Mouse (Mus musculus) spleen, postnatal 4 days (tissue): ENCODE measurements at regions not wholly inside any gene's neighbourhood (a gene's known extent, or its start where the extent isn't known, plus 50 kb on each side); places are given as distances from the start of the nearest gene placed in this dataset.

Experiments
- DNase-seq, 2 experiments: peaks; one replicate each; pipeline ENCODE4 v3.0.0; 2022; ENCODE audit warnings: low spot score in 2 of 2

DNA sequence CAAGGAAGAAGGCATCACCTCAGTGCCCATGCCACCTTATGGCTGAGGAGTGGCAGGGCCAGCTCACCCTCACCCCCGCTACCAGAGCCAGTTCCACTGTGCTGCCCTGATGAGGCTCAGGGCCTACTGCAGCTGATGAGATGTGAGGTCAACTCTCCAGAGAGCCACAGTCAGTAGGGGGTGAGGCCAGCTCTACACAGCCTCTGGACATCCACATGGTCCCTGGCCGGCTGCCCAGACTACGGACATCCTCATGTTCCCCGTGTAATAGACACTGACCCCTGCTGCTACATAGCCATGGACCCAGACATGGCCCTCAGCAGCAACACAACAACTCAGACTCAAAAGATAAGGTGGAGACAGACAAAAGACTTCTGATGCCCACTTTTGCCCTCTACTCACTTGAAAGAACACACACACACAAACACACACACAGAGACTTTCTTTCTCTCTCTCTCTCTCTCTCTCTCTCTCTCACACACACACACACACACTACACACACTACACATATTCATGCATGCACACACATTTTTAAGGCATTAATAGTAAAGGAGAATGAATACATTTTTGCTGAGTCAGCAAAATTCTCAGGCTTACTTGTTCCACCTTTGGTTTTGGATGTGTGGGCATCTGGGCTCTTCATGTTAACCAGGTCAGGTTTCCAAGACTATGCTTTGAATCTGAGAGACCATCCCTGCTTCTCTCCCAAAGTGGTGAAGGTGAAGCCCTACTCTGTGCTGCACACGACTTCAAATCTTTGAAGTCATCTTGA, 604.4 kb upstream of the Nrp1 start:
- DNase-seq: no peak

DNA sequence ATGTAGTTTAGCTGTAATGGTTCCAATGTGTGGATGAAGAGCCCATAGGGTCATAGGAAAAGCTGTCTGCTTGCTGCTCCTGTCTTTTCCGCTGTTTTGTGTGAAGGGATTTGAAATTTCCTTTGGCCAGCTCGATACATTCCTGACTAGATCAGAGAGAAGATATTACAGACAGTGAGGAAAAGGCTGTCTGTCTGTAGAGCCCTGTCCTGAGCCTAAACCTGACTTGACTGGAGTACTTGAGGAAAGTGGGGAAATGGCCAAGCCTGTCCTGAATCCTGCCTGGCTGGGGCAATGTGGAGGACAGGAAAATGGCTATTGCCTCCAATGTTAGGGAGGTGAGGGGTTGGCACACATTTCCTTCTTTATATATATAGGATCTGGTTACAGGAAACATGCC, 601.0 kb upstream of the Nrp1 start:
- no peak for DNase-seq

DNA sequence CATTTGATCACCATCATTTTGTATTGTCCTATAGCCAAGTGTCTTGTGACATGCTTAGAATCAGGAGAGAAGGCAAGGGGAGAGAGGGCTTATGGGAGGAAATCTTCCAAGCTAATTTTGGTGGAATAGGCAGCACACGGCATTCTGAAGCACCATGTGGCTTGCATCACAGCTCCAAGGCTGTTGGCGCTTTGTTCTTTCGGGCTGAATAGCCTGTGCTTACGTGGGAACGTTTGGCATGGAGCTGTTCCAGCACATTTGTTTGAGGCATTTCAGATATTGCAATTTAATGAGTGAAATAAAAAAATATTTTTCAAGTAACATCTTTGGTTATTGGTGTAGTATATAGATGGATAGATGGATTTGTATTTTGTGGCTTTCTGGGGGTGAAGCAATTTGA, 598.5 kb upstream of the Nrp1 start:
- DNase-seq: no peak

DNA sequence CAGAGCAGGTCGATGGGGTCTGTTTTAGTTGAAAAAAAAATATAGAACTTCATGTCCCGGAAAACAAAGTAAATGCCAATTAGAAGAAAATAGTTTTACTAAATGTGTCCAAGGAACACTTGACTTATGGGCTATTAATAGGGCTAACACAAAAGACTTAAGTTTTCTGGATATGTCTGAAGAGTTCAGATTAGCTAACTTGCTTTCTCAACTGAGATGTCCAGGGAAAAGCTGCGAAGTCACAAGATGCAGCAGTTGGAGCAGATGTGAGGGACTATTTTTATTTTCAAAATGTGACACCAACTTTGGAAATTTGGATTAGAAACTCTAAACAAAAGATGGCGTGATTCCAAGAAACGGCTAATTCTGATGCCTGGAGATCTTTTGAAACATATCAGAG, 593.2 kb upstream of the Nrp1 start:
- DNase-seq: no peak

DNA sequence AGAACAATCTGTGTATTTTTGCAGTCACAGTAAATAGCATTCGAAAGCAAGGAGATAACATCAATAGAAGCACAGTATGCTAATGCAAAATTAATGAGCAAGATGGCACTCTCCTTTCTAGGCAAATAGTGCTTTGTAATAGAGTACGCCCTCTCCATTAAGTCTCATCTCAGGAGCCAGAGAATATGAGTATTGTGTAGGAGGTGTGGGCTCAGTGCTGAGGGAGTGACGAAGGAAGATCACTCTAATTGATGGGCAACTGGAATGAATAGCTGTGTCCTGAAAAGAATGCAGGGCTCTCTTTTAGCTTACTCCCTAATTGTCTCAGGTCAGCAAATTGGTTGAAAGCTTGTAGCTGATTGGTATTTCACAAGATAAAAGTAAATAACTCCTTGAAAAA, 590.1 kb upstream of the Nrp1 start:
- no peak for DNase-seq

DNA sequence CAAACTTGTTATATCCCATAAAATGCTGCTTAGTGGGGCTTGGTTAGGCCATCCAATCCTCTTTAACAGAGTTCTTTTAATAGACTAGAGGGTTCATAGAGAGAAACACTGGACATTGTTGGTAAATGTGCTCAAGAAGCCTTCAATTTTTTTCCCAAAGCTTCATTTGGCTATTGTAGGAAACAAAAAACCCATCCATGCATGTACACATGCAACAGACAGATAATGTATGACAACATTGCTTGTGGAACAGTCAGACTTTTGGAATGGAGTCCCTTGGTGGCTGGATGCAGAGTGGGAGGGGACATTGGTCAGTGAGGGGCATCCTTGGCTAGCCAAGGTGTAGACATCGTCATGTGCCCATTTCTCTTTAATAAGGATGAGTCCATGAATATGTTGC, 588.8 kb upstream of the Nrp1 start:
- no peak for DNase-seq

DNA sequence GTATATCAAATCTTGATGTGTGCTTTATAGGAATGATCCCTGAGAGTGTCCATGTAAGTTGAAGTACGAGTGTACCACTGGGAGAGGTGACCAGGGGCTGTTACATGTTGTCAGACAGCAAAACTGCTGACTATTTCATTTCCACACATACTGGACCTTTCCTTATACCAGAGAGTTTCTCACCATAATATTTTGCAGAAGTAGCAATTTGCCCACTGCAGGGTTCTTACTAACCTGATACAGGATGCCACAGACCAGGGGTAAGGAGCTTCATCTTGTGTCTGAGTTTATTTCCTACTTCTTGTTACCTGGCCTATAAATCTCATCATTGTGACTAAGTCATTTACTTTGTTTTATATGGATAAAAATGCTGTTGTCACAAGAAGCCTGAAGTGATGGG, 586.6 kb upstream of the Nrp1 start:
- no peak for DNase-seq

DNA sequence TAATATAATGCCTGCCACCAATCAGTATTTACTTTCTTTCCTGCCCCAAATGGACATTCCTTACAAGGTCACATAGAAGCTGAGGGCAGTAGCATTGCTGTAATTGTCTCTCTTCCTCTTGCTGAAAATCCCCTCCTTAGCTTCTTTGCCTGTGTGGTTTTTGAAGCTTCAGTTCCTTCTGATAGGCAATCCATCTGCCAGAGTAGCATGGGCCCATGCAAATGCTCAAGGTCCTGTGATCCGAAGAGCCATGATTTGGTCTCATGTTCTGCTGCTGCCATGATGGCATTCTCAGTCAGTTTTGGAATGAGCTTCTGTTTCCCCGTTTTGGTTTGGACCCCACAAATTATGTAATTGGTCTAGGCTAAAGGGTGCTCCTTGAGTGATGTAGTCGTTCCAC, 586.0 kb upstream of the Nrp1 start:
- no peak for DNase-seq

DNA sequence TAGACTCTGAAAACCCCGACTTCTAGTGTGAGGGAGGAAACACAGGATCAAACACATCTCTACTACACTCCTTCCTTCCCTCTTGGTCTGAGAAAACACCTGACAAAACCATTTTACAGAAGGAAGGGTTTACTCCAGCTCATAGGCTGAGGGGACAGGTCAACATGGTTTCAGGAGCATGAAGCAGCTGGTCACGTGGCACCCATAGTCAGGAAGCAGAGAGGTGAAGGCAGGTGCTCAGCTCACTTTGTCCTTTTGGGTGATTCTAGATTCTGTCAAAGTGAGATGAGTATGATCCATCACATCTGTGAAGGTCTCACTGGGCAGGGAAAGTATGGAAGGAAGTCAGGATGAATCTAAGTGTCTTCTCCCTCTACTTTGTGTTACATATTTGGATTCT, 585.5 kb upstream of the Nrp1 start:
- no peak for DNase-seq

DNA sequence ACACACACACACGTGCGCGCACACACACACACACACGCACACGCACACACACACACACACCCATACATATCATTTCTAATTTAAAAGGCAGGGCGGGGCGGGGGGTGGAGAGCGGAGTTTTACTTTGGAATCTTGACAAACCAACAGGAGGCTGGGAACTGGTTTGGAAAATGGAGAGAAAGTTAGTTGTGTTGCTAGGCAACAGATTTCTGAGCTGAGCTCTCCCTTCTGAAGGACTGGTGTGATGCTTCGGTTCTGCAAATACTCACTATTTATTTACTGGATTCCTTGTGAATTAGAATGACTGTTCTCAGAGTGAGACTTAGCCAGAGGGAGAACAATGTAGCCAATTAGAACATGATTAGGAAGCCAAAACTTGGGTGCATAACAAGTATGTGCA, 583.8 kb upstream of the Nrp1 start:
- DNase-seq: no peak

DNA sequence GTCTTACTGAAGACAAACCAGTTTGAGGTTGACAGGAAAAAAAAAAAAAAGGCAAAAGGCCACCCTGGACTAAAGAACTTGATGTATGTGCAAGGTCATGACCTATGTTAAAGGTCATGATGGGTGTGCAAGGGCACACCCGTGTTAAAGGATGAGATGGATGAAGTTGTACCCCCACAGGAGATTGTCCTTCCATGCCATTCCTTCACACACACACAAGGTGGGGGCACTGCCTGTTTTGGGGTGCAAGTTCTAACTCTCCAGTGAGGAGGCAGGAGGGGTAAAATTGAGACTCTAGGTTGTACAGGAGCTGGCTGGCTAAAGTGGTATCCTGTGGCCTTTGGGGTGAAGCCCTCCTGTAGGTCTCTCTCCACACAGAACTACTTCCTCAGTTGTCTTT, 583.2 kb upstream of the Nrp1 start:
- no peak for DNase-seq

DNA sequence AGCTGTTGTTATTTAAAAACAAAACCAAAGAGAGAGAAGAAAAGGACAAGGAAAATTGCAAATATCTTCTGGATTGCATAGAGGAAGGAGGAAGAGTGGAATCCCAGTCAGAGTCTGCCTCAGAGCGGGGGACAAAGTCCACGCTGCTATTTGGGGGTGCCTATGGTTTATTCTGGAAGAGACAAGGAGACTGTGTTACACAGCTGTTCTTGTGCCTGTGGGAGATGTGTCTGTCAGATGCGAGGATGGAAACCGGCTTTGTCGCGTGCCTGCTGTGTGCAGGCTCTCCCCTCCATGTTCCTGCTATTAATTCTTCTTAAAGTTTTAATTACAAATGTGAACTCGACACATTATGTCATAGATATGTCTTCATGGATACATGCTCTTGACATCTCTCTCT, 582.7 kb upstream of the Nrp1 start:
- DNase-seq: no peak

DNA sequence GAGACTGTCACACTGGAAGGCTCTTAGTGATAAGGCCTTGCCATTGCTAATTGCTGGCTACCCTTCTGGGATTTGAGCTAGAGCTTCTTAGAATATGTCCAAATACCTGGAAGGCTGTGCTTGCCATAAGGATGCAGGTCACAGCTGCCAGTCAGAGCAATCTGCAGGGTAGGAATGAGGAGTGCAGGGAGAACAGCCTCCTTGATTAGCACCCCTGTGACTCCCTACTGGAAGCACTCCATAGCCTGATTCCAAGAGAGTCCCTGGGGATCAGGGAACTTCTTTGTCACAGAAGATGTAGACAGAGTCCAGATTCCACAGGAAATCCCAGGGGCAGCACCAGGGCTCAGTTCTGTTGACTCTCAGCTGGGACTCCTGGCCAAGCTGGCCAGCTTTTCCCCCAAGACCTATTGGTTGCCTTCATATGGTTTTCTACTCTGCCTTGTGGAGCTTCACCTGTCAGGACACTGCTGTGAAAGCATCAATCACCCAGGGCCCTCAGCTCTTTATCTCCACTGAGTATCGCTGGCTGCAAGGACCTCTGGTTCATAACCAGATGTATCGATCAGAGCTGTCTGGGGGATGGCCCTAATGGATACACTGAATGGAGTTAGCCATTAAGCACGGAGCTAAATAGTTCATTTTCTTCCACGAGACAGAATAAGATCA, 579.9 kb upstream of the Nrp1 start:
- DNase-seq: no peak

DNA sequence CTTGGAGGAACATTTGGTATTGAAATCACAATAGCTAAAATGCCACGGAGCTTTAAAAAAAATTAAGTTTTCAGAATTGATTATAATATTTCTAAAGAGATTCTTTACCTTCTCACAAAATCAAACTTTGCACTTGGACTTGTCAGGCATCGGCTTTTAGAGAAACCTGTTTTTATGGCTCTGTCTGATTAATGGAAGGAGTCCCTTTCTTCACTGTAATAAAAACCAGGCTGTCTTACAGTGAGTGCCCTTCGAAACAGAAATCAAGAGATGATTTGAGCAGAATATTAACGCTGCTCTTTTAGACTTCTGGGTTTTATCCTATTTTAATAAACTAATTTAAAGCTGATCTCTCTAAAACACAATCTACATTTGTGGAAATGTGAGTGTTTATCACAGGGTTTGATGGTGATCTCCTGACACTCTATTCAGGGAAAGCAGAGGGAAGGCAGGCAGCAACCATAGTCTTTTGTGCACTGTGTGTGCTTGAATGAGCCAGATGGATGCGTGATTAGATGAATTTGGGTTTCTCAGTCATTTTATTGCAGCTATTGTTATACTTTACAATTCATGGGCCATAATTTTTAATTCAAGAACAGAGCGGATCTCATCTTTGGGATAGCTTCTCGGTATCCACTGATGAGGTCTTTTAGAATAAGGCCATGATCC, 579.2 kb upstream of the Nrp1 start:
- no peak for DNase-seq

DNA sequence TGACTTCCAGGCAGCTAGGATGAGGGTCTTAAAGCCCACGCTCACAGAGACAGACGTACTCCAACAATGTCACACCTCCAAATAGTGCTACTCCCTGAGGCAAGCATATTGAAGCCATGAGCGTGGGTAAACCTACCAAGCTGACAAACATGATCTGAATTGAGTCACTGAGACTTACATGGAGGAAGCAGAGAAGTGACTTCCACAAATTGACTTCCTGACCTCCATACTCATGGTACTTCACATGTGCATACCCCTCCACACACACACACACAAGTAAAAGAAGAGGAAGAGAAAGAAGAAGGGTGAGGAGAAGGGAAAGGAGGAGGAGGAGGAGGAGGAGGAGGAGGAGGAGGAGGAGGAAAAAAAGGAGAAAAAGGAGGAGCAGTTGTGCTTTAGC, 577.8 kb upstream of the Nrp1 start:
- no peak for DNase-seq

DNA sequence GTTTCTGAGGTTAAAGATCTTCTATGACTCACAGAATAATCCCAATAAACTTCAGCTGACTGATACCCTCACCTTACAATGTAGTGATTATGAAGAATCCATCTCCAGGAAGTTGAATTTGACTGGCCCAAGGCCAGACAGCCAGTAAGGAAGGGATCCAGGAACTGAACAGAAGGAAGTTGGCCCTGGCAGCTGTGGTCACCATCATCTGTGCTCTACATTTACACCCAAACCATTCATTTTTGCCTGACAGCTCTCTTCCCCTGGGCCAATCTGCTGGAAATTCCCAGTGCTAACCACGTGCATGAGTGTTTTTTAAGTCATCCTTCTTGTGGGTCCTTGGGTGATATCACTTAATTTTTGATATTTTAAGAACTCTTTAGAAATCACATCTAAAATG, 577.4 kb upstream of the Nrp1 start:
- DNase-seq: no peak

DNA sequence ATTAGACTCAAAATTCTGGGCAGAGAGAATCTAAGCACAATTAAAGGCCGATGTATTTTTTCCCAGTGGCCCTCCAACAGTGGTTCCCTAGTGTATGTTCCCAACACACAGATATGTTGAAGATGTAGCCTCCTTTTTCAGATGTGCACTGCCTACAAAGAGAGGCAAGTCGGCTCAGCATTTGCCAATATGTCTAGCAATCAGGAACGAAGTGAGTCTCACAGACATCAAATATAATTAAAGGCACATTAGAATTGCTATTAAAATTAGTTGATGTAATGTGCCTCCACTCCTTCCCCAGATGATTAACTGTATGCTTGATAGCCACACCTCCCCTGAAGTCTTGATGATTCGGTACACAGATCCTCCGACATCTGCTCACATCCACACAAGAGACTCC, 565.8 kb upstream of the Nrp1 start:
- no peak for DNase-seq

DNA sequence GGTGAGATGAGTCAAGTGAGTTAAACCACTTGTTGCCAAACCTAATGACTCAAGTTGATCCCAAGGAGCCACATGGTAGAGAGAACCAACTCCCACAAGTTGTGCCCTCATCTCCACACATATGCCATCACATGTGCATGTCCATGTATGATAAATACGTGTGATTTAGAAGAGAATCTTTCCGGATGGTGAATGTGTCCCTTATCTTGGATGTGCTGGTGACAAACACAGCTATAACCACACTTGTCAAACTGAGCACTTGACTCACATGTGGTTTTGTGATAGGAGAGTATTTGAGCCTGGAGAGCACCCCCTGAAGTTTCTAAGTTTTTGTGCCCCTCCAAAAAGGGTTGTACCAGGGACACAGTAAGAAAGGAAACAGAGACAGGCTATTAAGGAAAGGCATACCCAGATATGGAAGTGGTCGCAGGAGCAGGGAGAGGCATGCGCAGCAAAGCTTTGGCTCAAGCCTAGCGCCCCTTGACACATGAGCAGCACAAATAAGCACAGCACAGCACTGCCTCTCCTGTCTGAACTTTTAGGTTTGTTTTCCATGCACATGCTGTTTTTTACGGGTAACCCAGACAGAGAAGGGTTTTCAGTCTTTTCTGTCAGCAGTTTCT, 558.4 kb upstream of the Nrp1 start:
- no peak for DNase-seq

DNA sequence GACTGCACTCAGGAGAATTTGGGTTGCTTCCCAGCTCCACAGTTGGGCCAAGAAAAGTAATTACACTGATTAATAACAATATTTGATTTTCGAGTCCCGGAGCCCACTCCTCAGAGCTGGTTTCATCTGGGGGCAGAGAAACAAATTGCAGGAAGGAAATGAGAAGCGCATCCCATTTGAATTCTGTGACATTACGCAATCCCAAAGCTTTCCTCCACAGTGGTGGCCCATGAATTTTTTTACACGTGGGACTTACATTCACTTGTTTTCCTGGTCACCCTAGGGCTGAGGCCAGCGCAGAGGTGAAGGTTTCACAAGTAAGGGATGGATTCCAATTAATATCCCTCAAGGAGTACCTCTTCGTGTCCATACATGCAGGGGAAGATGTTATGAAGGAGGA, 556.3 kb upstream of the Nrp1 start:
- DNase-seq: no peak

DNA sequence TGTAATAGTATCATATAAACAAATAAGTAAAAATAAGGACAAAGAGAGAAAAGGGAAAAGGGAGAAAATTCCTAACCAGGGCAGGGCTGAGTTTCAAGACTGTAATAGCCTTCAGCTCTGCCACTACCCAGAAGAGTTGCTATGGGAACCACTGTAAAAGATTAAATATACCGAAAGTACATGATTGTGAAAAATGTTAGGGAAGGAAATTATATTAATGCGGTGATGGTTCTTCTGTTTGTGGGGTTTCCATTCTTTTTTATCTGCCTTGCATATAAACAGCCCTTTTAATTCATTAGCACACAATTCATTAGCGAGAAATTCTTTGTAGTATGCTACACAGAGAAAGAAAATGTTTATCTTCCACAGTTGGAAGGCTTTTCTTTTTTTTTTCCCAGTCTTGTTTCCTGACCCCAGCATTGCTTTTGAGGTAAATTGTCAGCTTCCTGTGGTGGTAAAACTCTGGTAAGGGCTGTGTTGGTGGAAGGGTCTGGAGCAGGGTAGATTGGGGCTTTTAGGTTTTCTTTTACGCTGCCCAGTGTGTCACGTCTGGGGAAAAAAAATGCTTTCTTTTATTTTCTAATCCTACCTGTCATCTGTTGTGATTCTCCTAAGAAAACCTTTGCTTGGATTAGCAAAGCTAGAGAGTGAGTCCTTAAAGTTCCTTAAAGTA, 555.6 kb upstream of the Nrp1 start:
- no peak for DNase-seq

DNA sequence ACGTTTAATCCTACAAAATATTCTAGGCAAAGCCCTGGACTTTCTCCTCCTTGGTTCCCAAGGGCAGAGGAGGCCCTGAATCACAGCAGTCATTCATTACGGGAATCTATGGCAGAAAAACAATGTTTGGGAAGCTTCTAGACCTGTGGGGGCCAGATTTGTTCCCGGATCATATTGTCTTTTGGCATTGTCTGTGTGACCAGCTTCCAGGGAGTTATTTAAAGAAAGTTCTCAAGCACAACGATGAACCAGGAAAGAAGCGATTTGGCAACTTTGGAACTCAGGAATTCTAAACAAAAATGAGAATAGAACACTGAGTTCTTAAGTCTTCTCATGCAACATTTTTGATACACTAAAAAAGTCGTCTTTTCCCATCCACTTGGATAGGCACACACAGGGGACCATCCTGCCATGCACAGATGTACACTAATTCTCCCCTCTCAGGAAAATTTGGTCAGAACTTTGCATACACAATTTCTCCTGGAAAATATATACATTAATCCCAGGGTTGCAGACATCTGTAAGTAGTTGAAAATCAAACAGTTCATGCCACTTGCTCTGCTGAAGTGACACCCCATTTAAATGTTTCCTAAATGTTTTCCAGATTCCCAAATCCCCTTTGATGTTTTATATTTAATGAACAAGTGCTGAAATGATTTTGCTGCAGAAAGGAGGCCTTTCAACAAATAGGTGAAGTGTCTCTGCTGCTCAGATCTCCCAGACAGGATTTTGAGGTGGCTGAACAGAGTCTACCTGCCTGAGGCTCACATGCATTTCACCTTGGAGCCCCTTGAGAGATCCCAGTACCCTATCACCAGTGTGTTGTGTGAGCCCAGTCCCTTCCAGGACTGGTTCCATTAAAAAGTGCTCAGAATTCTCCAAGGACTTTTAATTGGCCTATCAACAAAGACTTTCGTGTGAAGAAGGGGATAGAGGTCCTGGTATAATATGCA, 548.9 kb upstream of the Nrp1 start:
- no peak for DNase-seq
